Mouse (Mus musculus) forebrain, postnatal 0 days (tissue): ENCODE measurements at regions not wholly inside any gene's neighbourhood (a gene's known extent, or its start where the extent isn't known, plus 50 kb on each side); places are given as distances from the start of the nearest gene placed in this dataset.

Experiments used
- ATAC-seq: fragments of 200-750 bp; cut with Nextera tagmentation; 2 replicates; pipeline ENCODE4 v1.8.0; 2017; ENCODE audit warnings: mild to moderate bottlenecking, moderate library complexity
- DNase-seq: peaks from one replicate; pipeline ENCODE4 v3.0.0-alpha.2; 2015
- H3K27ac ChIP-seq: fragments of 300-500 bp; sonication (generic); 2 replicates; pipeline ENCODE4 v1.5.1; 2014; ENCODE audit warnings: low read depth, mild to moderate bottlenecking, antibody characterized with exemption, low read length, moderate library complexity, mixed read lengths
- H3K27me3 ChIP-seq: fragments of 300-500 bp; sonication (generic); 2 replicates; pipeline ENCODE4 v1.6.1; 2014; ENCODE audit warnings: mild to moderate bottlenecking, low read length, mixed read lengths; ENCODE audit not compliant: insufficient read depth
- H3K36me3 ChIP-seq: fragments of 300-500 bp; sonication (generic); 2 replicates; pipeline ENCODE4 v1.6.1; 2014; ENCODE audit warnings: mild to moderate bottlenecking, moderate library complexity; ENCODE audit not compliant: insufficient read depth
- H3K4me1 ChIP-seq: fragments of 300-500 bp; sonication (generic); 2 replicates; pipeline ENCODE4 v1.6.1; 2014; ENCODE audit warnings: antibody characterized with exemption; ENCODE audit not compliant: insufficient read depth
- H3K4me2 ChIP-seq: fragments of 300-500 bp; sonication (generic); 2 replicates; pipeline ENCODE4 v1.6.1; 2014; ENCODE audit warnings: low read depth, mild to moderate bottlenecking, moderate library complexity
- H3K4me3 ChIP-seq: fragments of 300-500 bp; sonication (generic); 2 replicates; pipeline ENCODE4 v1.5.1; 2014; ENCODE audit warnings: low read depth, low read length, mixed read lengths
- H3K9ac ChIP-seq: fragments of 300-500 bp; sonication (generic); 2 replicates; pipeline ENCODE4 v1.6.1; 2014; ENCODE audit warnings: mild to moderate bottlenecking
- H3K9me3 ChIP-seq: fragments of 300-500 bp; sonication (generic); 2 replicates; pipeline ENCODE4 v1.6.1; 2016; ENCODE audit warnings: low read length
- CTCF ChIP-seq: sonication (generic); IDR thresholded peaks from 2 replicates; pipeline ENCODE4 v1.5.1; 2016; ENCODE audit warnings: antibody characterized with exemption, control low read depth, low read depth
- WGBS: fragments of 180-500 bp; shearing (Covaris S2); extraction: QIAGEN DNeasy Blood & Tissue Kit; methylation state at CpG from one replicate; pipeline ENCODE4 v1.1.7; 2014; 5-methylcytosine and 5-hydroxymethylcytosine counted together

GRCm38 (mm10) chr4:142410596-142411573 lies 171.7 kb upstream of the Kazn start:
- Histone ChIP-seq H3K9ac (peak overlapping the region; percentile 7; the same call in 1 of the 2 replicates), H3K36me3 (no peaks in the 10 kb centered on the region), H3K27me3 (no peaks in the 10 kb centered on the region), H3K9me3 (no peaks in the 10 kb centered on the region), H3K4me1 (peaks cover 21% of the 10 kb centered on the region), H3K4me2 (peak overlapping the region; percentile 39), H3K27ac (peak overlapping the region; percentile 70), H3K4me3 (no peak overlapping the region)
- WGBS, result 23% methylated on average over 26 of the region's 26 CpGs
- ATAC-seq, result peak; percentile 92
- 0 out of 2 replicates have a peak, but pooled peaks have one; percentile 4 for TF ChIP-seq CTCF
- DNase-seq, result peak; percentile 93

- no peaks in the 10 kb centered on the region for H3K4me1 ChIP-seq
- no peak for DNase-seq
- H3K4me2 ChIP-seq, result no peak overlapping the region
- H3K9me3 ChIP-seq, result no peaks in the 10 kb centered on the region
- ATAC-seq, result no peak
- H3K4me3 ChIP-seq, result no peak overlapping the region
- no peaks in the 10 kb centered on the region for H3K36me3 ChIP-seq
- H3K9ac ChIP-seq, result no peak overlapping the region
- peak; percentile 18 for TF ChIP-seq CTCF
- H3K27me3 ChIP-seq, result no peaks in the 10 kb centered on the region
- H3K27ac ChIP-seq, result no peak overlapping the region
- WGBS, result 77% methylated on average over 7 of the region's 7 CpGs
Observed at GRCm38 (mm10) chr4:142397858-142398257, 158.7 kb upstream of the Kazn start.

- H3K9me3 ChIP-seq, result no peaks in the 10 kb centered on the region
- no peak overlapping the region for H3K4me2 ChIP-seq
- WGBS, result 63% methylated on average over 2 of the region's 2 CpGs
- no peak overlapping the region for H3K9ac ChIP-seq
- ATAC-seq (0 out of 2 replicates have a peak, but pooled peaks have one; percentile 12), DNase-seq (peak; percentile 67)
- H3K36me3 ChIP-seq, result no peaks in the 10 kb centered on the region
- no peak overlapping the region for H3K4me3 ChIP-seq
- H3K27ac ChIP-seq, result no peak overlapping the region
- H3K27me3 ChIP-seq, result no peaks in the 10 kb centered on the region
- no peaks in the 10 kb centered on the region; the same call in 1 of the 2 replicates for H3K4me1 ChIP-seq
- peak; percentile 76 for TF ChIP-seq CTCF
Observed at GRCm38 (mm10) chr4:142392924-142393323, 153.7 kb upstream of the Kazn start.

- no peaks in the 10 kb centered on the region; the same call in 1 of the 2 replicates for H3K4me1 ChIP-seq
- no peak for TF ChIP-seq CTCF
- no peaks in the 10 kb centered on the region for H3K9me3 ChIP-seq
- no peaks in the 10 kb centered on the region for H3K36me3 ChIP-seq
- ATAC-seq, result peak; percentile 46
- no peak overlapping the region for H3K9ac ChIP-seq
- WGBS, result 26% methylated on average over 21 of the region's 21 CpGs
- no peak overlapping the region for H3K27ac ChIP-seq
- DNase-seq, result peak; percentile 43
- H3K4me2 ChIP-seq, result peak overlapping the region; percentile 13; the same call in 1 of the 2 replicates
- H3K4me3 ChIP-seq, result no peak overlapping the region
- H3K27me3 ChIP-seq, result no peaks in the 10 kb centered on the region
Observed at GRCm38 (mm10) chr4:142390531-142391195, 151.5 kb upstream of the Kazn start.

GRCm38 (mm10) chr4:142388476-142388875 lies 149.3 kb upstream of the Kazn start:
- 80% methylated on average over 6 of the region's 6 CpGs for WGBS

GRCm38 (mm10) chr4:142381168-142381567 lies 142.0 kb upstream of the Kazn start:
- H3K9me3 ChIP-seq, result no peaks in the 10 kb centered on the region
- H3K4me2 ChIP-seq, result no peak overlapping the region
- no peak overlapping the region for H3K4me3 ChIP-seq
- ATAC-seq (peak; percentile 29; the same call in 1 of the 2 replicates), DNase-seq (peak; percentile 21)
- H3K4me1 ChIP-seq, result no peaks in the 10 kb centered on the region
- H3K9ac ChIP-seq, result no peak overlapping the region
- WGBS, result 52% methylated on average over 7 of the region's 7 CpGs
- no peaks in the 10 kb centered on the region for H3K36me3 ChIP-seq
- no peak for TF ChIP-seq CTCF
- no peaks in the 10 kb centered on the region for H3K27me3 ChIP-seq
- H3K27ac ChIP-seq, result no peak overlapping the region

More at GRCm38 (mm10) chr4:142388476-142388875, 149.3 kb upstream of the Kazn start:
- ATAC-seq (no peak), DNase-seq (no peak)
- no peaks in the 10 kb centered on the region for H3K27me3 ChIP-seq
- no peak overlapping the region for H3K27ac ChIP-seq
- no peak overlapping the region for H3K4me3 ChIP-seq
- H3K9me3 ChIP-seq, result no peaks in the 10 kb centered on the region
- H3K9ac ChIP-seq, result no peak overlapping the region
- no peaks in the 10 kb centered on the region for H3K36me3 ChIP-seq
- TF ChIP-seq CTCF, result 0 out of 2 replicates have a peak, but pooled peaks have one; percentile 20
- H3K4me1 ChIP-seq, result no peaks in the 10 kb centered on the region; the same call in 1 of the 2 replicates
- H3K4me2 ChIP-seq, result no peak overlapping the region
